ENCODE assay signal across 17 mouse cellular contexts in the genomic region with DNA sequence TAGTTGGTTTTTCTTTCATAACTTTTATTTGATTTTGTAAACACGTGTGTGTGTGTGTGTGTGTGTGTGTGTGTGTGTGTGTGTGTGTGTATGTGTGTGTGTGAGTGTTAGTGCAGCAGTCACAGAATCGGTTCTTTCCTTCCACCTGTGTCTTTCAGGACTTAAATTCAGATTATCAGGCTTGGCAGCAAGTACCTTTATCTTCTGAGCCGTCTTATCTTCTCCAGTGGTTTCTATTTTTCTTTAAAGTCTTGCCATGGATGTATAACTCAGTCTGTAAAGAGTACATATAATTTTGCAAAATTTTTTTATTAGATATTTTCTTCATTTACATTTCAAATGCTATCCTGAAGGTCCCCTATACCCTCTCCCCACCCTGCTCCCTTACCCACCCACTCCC.
"Had no signal": no experiment of that assay in that cellular context is flagged by ENCODE, and none has a peak within 500 bp of the region (broad histone marks: within the 10 kb centered on the region; RNA-seq: fewer than 3 reads in every experiment).

No protein-coding gene starts in this region.

- H3K4me3 ChIP-seq: neural tube, embryonic 12.5 days; neural tube, embryonic 13.5 days; neural tube, embryonic 15.5 days; stomach, embryonic 15.5 days had no signal

- H3K27me3 ChIP-seq: stomach, embryonic 15.5 days had no signal

- H3K27ac ChIP-seq: neural tube, embryonic 12.5 days; neural tube, embryonic 13.5 days; neural tube, embryonic 15.5 days; stomach, embryonic 15.5 days; stomach, postnatal 0 days had no signal

- H3K36me3 ChIP-seq: neural tube, embryonic 12.5 days; neural tube, embryonic 13.5 days; neural tube, embryonic 15.5 days; stomach, embryonic 15.5 days had no signal

- DNase-seq: retina, postnatal 1 day; right cerebral cortex, adult 18-20 months; right cerebral cortex, postnatal 14 days; right cerebral cortex, postnatal 25 days; right cerebral cortex, postnatal 4 days; spleen, adult 18-20 months; thymus, adult 18-20 months; thymus, adult 2 months; thymus, postnatal 14 days; thymus, postnatal 25 days; thymus, postnatal 36 days; thymus, postnatal 4 days had no signal

- H3K9ac ChIP-seq: neural tube, embryonic 12.5 days; neural tube, embryonic 13.5 days; neural tube, embryonic 15.5 days; stomach, embryonic 15.5 days had no signal

- H3K9me3 ChIP-seq: neural tube, embryonic 12.5 days; neural tube, embryonic 13.5 days; neural tube, embryonic 15.5 days; stomach, embryonic 15.5 days had no signal
